Mouse (Mus musculus): ENCODE results near the gene Ptpn6. TPM values are rescaled to one million over a fixed set of nuclear protein-coding genes. Genes with fewer than 3 reads are reported as not detected.

Ptpn6 gene
- polyA plus RNA-seq, 1 experiment from 2014 or later = 38.1 TPM

- Histone ChIP-seq H3K36me3 (replicated peaks) (no peaks in the 10 kb centered on the region), H3K4me3 (replicated peaks) (peak within 1 kb of the TSS; percentile 65), H3K27ac (replicated peaks) (peak within 1 kb of the TSS; percentile 97), H3K4me2 (peak within 1 kb of the TSS; percentile 98), H3K9me3 (replicated peaks) (no peaks in the 10 kb centered on the region), H3K9ac (peak within 1 kb of the TSS; percentile 79), H3K27me3 (no peaks in the 10 kb centered on the region), H3K4me1 (replicated peaks) (peaks cover 56% of the 10 kb centered on the region)
- peak; percentile 73 for ATAC-seq (ENCODE audit: insufficient read depth)
- under 1% methylated on average over 41 of the region's 41 CpGs for WGBS (ENCODE audit: insufficient replicate concordance)
Measured at GRCm38 (mm10) chr6:124740888-124741761, 2.6 kb upstream of the Ptpn6 start, which contains the start of gene Grcc10. Grcc10 (minus strand) TSS chr6:124741374.

- H3K4me2 ChIP-seq = peak overlapping the region; percentile 98
- H3K9ac ChIP-seq = peak overlapping the region; percentile 79
- peak overlapping the region; percentile 97 for H3K27ac ChIP-seq (replicated peaks)
- H3K4me3 ChIP-seq (replicated peaks) = peak overlapping the region; percentile 65
- H3K27me3 ChIP-seq = no peaks in the 10 kb centered on the region
- no peak; the same call in 1 of the 2 replicates for ATAC-seq (ENCODE audit: insufficient read depth)
- WGBS (ENCODE audit: insufficient replicate concordance) = under 1% methylated on average over 29 of the region's 29 CpGs
- H3K4me1 ChIP-seq (replicated peaks) = peaks cover 50% of the 10 kb centered on the region
- H3K9me3 ChIP-seq (replicated peaks) = no peaks in the 10 kb centered on the region
- no peaks in the 10 kb centered on the region for H3K36me3 ChIP-seq (replicated peaks)
Measured at GRCm38 (mm10) chr6:124740211-124740887, 1.8 kb upstream of the Ptpn6 start.

GRCm38 (mm10) chr6:124739231-124739796 is 800 bp upstream of the Ptpn6 start:
- Histone ChIP-seq H3K9ac (peak overlapping the region; percentile 31; the same call in 1 of the 2 replicates), H3K4me3 (replicated peaks) (no peak overlapping the region), H3K4me1 (replicated peaks) (peaks cover 43% of the 10 kb centered on the region), H3K27me3 (no peaks in the 10 kb centered on the region), H3K36me3 (replicated peaks) (no peaks in the 10 kb centered on the region), H3K27ac (replicated peaks) (peak overlapping the region; percentile 97), H3K9me3 (replicated peaks) (no peaks in the 10 kb centered on the region), H3K4me2 (peak overlapping the region; percentile 98)
- WGBS (ENCODE audit: insufficient replicate concordance) = 68% methylated on average over 10 of the region's 10 CpGs
- no peak for ATAC-seq (ENCODE audit: insufficient read depth)

- H3K27me3 ChIP-seq = no peaks in the 10 kb centered on the region
- no peak overlapping the region for H3K4me2 ChIP-seq
- H3K4me1 ChIP-seq (replicated peaks) = peaks cover 66% of the 10 kb centered on the region
- no peak for ATAC-seq (ENCODE audit: insufficient read depth)
- H3K9ac ChIP-seq = no peak overlapping the region
- H3K9me3 ChIP-seq (replicated peaks) = no peaks in the 10 kb centered on the region
- H3K36me3 ChIP-seq (replicated peaks) = no peaks in the 10 kb centered on the region
- no peak overlapping the region for H3K4me3 ChIP-seq (replicated peaks)
- 79% methylated on average over 11 of the region's 11 CpGs for WGBS (ENCODE audit: insufficient replicate concordance)
- H3K27ac ChIP-seq (replicated peaks) = no peak overlapping the region
Measured at GRCm38 (mm10) chr6:124737040-124737439, 1.5 kb downstream of the Ptpn6 start.

- Histone ChIP-seq H3K4me1 (replicated peaks) (peaks cover 45% of the 10 kb centered on the region), H3K9ac (no peak overlapping the region), H3K9me3 (replicated peaks) (no peaks in the 10 kb centered on the region), H3K27ac (replicated peaks) (no peak overlapping the region), H3K27me3 (no peaks in the 10 kb centered on the region), H3K4me3 (replicated peaks) (no peak overlapping the region), H3K36me3 (replicated peaks) (no peaks in the 10 kb centered on the region), H3K4me2 (no peak overlapping the region)
- ATAC-seq (ENCODE audit: insufficient read depth) = no peak
- 56% methylated on average over 3 of the region's 3 CpGs for WGBS (ENCODE audit: insufficient replicate concordance)
Measured at GRCm38 (mm10) chr6:124734417-124734816, 4.1 kb downstream of the Ptpn6 start.

GRCm38 (mm10) chr6:124732476-124733370 is 5.8 kb downstream of the Ptpn6 start:
- Histone ChIP-seq H3K27ac (replicated peaks) (peak overlapping the region; percentile 59), H3K27me3 (no peaks in the 10 kb centered on the region), H3K4me2 (peak overlapping the region; percentile 54), H3K36me3 (replicated peaks) (peaks cover 8% of the 10 kb centered on the region; the same call in 1 of the 2 replicates), H3K9me3 (replicated peaks) (no peaks in the 10 kb centered on the region), H3K4me3 (replicated peaks) (peak overlapping the region; percentile 49), H3K9ac (peak overlapping the region; percentile 47), H3K4me1 (replicated peaks) (peaks cover 29% of the 10 kb centered on the region)
- peak; percentile 64 for ATAC-seq (ENCODE audit: insufficient read depth)
- WGBS (ENCODE audit: insufficient replicate concordance) = 17% methylated on average over 19 of the region's 19 CpGs

GRCm38 (mm10) chr6:124731038-124731437 is 7.5 kb downstream of the Ptpn6 start:
- Histone ChIP-seq H3K4me3 (replicated peaks) (peak overlapping the region; percentile 49; the same call in 1 of the 2 replicates), H3K36me3 (replicated peaks) (peaks cover 8% of the 10 kb centered on the region; the same call in 1 of the 2 replicates), H3K27me3 (no peaks in the 10 kb centered on the region), H3K9me3 (replicated peaks) (no peaks in the 10 kb centered on the region), H3K4me1 (replicated peaks) (peaks cover 26% of the 10 kb centered on the region), H3K9ac (0 out of 2 replicates have a peak overlapping the region, but pooled peaks have one; percentile 10), H3K4me2 (peak overlapping the region; percentile 54), H3K27ac (replicated peaks) (no peak overlapping the region)
- 72% methylated on average over 7 of the region's 7 CpGs for WGBS (ENCODE audit: insufficient replicate concordance)
- no peak for ATAC-seq (ENCODE audit: insufficient read depth)

- ATAC-seq (ENCODE audit: insufficient read depth) = peak; percentile 39
- Histone ChIP-seq H3K27me3 (no peaks in the 10 kb centered on the region), H3K27ac (replicated peaks) (peak overlapping the region; percentile 67), H3K9ac (no peak overlapping the region), H3K4me2 (peak overlapping the region; percentile 38), H3K4me1 (replicated peaks) (peaks cover 29% of the 10 kb centered on the region), H3K36me3 (replicated peaks) (peaks cover 12% of the 10 kb centered on the region; the same call in 1 of the 2 replicates), H3K9me3 (replicated peaks) (no peaks in the 10 kb centered on the region), H3K4me3 (replicated peaks) (peak overlapping the region; percentile 7; the same call in 1 of the 2 replicates)
- 38% methylated on average over 8 of the region's 8 CpGs for WGBS (ENCODE audit: insufficient replicate concordance)
Measured at GRCm38 (mm10) chr6:124729850-124730705, 8.4 kb downstream of the Ptpn6 start.

- Histone ChIP-seq H3K4me3 (replicated peaks) (no peak overlapping the region), H3K4me1 (replicated peaks) (peaks cover 34% of the 10 kb centered on the region), H3K27ac (replicated peaks) (no peak overlapping the region), H3K9ac (no peak overlapping the region), H3K27me3 (no peaks in the 10 kb centered on the region), H3K36me3 (replicated peaks) (peaks cover 18% of the 10 kb centered on the region; the same call in 1 of the 2 replicates), H3K9me3 (replicated peaks) (no peaks in the 10 kb centered on the region), H3K4me2 (no peak overlapping the region)
- WGBS (ENCODE audit: insufficient replicate concordance) = 76% methylated on average over 10 of the region's 10 CpGs
- no peak for ATAC-seq (ENCODE audit: insufficient read depth)
Measured at GRCm38 (mm10) chr6:124728621-124729020, 9.9 kb downstream of the Ptpn6 start.

All from liver, embryonic 15.5 days (tissue).